Mouse (Mus musculus): ENCODE measurements around the gene Pbdc1. TPM values are rescaled to one million over a fixed set of nuclear protein-coding genes. Genes with fewer than 3 reads are reported as not detected.
"Not testable (repeated sequence)": the region's sequence is repeated elsewhere in the genome, so short reads cannot be mapped to it uniquely, and the experiment has no call there.

The Pbdc1 gene
- polyA plus RNA-seq, 1 experiment, result 13.1 TPM

GRCm38 (mm10) chrX:105120275-105121226, 41.0 kb downstream of the Pbdc1 start, which contains the start of gene Magee1:
TSS of gene Magee1 (plus strand) at chrX:105120378.
- Histone ChIP-seq H3K4me3 (ENCODE audit: insufficient read depth, low read length) (peak within 1 kb of the TSS; percentile 72), H3K4me1 (ENCODE audit: control insufficient read depth, insufficient read depth, low read length) (no peaks in the 10 kb centered on the region; the same call in 1 of the 2 replicates), H3K27ac (ENCODE audit: insufficient read depth, low read length) (peak within 1 kb of the TSS; percentile 79)
- peak; percentile 90 for TF ChIP-seq POLR2A (IDR thresholded peaks at IDR 0.05; ENCODE audit: extremely low read depth, insufficient read depth, low read length)
- TF ChIP-seq CTCF (IDR thresholded peaks at IDR 0.05; ENCODE audit: extremely low read depth, insufficient read depth, low read length), result no peak

- peak overlapping the region; percentile 79 for H3K27ac ChIP-seq (ENCODE audit: insufficient read depth, low read length)
- no peaks in the 10 kb centered on the region; the same call in 1 of the 2 replicates for H3K4me1 ChIP-seq (ENCODE audit: control insufficient read depth, insufficient read depth, low read length)
- TF ChIP-seq POLR2A (IDR thresholded peaks at IDR 0.05; ENCODE audit: extremely low read depth, insufficient read depth, low read length) (no peak), CTCF (IDR thresholded peaks at IDR 0.05; ENCODE audit: extremely low read depth, insufficient read depth, low read length) (peak; percentile 35; the same call in 1 of the 2 replicates)
- peak overlapping the region; percentile 72 for H3K4me3 ChIP-seq (ENCODE audit: insufficient read depth, low read length)
Observed at GRCm38 (mm10) chrX:105121227-105121865, 41.8 kb downstream of the Pbdc1 start.

GRCm38 (mm10) chrX:105124903-105125302, 45.3 kb downstream of the Pbdc1 start:
- TF ChIP-seq CTCF (IDR thresholded peaks at IDR 0.05; ENCODE audit: extremely low read depth, insufficient read depth, low read length), result no peak
- no peak for TF ChIP-seq POLR2A (IDR thresholded peaks at IDR 0.05; ENCODE audit: extremely low read depth, insufficient read depth, low read length)

GRCm38 (mm10) chrX:105151872-105152461, 72.4 kb downstream of the Pbdc1 start:
- no peak overlapping the region for H3K4me3 ChIP-seq (ENCODE audit: insufficient read depth, low read length)
- H3K27ac ChIP-seq (ENCODE audit: insufficient read depth, low read length), result no peak overlapping the region
- TF ChIP-seq CTCF (IDR thresholded peaks at IDR 0.05; ENCODE audit: extremely low read depth, insufficient read depth, low read length) (no peak), POLR2A (IDR thresholded peaks at IDR 0.05; ENCODE audit: extremely low read depth, insufficient read depth, low read length) (no peak)
- no peaks in the 10 kb centered on the region for H3K4me1 ChIP-seq (ENCODE audit: control insufficient read depth, insufficient read depth, low read length)

More at GRCm38 (mm10) chrX:105124903-105125302, 45.3 kb downstream of the Pbdc1 start:
- Histone ChIP-seq H3K4me3 (ENCODE audit: insufficient read depth, low read length) (no peak overlapping the region), H3K27ac (ENCODE audit: insufficient read depth, low read length) (no peak overlapping the region), H3K4me1 (ENCODE audit: control insufficient read depth, insufficient read depth, low read length) (no peaks in the 10 kb centered on the region; the same call in 1 of the 2 replicates)

- H3K4me3 ChIP-seq (ENCODE audit: insufficient read depth, low read length); H3K27ac ChIP-seq (ENCODE audit: insufficient read depth, low read length); H3K4me1 ChIP-seq (ENCODE audit: control insufficient read depth, insufficient read depth, low read length): not testable (repeated sequence)
Observed at GRCm38 (mm10) chrX:105165007-105165406, 85.5 kb downstream of the Pbdc1 start.

Other genes starting within 250 kb of the Pbdc1 start
- gene Magee2, start 222.5 kb upstream of the Pbdc1 start, polyA plus RNA-seq (2012; rRNA removed), result 4.6 and 4.8 TPM in 2 replicates
- 89.5 and 93.4 TPM in 2 replicates for gene Magee1, start 40.6 kb downstream of the Pbdc1 start, polyA plus RNA-seq (2012; rRNA removed)

Data from cortical plate, adult 2 months (tissue).